Mouse (Mus musculus): ENCODE measurements at regions not wholly inside any gene's neighbourhood (a gene's known extent, or its start where the extent isn't known, plus 50 kb on each side); places are given as distances from the start of the nearest gene placed in this dataset.

DNA sequence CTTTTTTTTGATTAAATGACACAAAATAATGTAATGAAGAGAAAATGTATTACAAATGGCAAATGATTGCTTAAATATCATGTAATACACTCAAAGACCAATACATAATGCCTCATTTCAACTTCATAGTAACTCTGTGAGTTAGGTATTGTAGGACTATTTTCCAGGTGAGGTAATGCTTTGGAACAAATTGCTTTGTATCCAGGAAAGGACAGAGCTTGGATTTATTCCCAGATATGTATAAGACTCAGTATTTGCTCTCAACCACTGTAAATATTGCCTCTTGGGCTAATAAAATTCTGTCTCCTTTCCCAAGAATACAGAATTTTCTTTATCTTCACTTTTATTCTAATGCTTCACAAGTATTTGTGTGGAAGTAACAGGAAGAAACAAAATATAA is 148.2 kb upstream of the Mbnl1 start:
- H3K27ac ChIP-seq (ENCODE audit: insufficient read depth, low read depth): no peak overlapping the region
- DNase-seq (ENCODE audit: extremely low read depth): no peak
- no peaks in the 10 kb centered on the region for H3K27me3 ChIP-seq (replicated peaks)
- H3K79me2 ChIP-seq (replicated peaks; ENCODE audit: control insufficient read depth, extremely low read depth, insufficient read depth, poor library complexity, severe bottlenecking): no peaks in the 10 kb centered on the region
- H3K9ac ChIP-seq (ENCODE audit: insufficient read depth, low read depth): no peak overlapping the region
- dilution Hi-C loops (cut with MboI; ENCODE audit: extremely low pct_ligation_motif_present, extremely low pct_unique_long_range_greater_than_20kb, low sequenced_read_pairs): no loop called here
- H3K4me1 ChIP-seq (ENCODE audit: control insufficient read depth in 1 of 2, insufficient read depth in 2 of 2): peaks cover 3 to 10% of the 10 kb centered on the region in 2 experiments; a peak in 3 of 4 replicates
- no peaks in the 10 kb centered on the region for H3K36me3 ChIP-seq (replicated peaks in 1 of 2; ENCODE audit: control insufficient read depth in 1 of 2, insufficient read depth in 1 of 2, low read length in 1 of 2)
- in situ Hi-C loops (cut with MboI; ENCODE audit: low pct_ligation_motif_present, low pct_unique_long_range_greater_than_20kb, low sequenced_read_pairs): no loop called here
- TF ChIP-seq POLR2A (IDR thresholded peaks at IDR 0.05; ENCODE audit: low read depth, low read length) (no peak), GABPA (IDR thresholded peaks at IDR 0.05; ENCODE audit: insufficient replicate concordance, low read depth, low read length) (no peak)
- no peaks in the 10 kb centered on the region for H3K9me3 ChIP-seq (replicated peaks; ENCODE audit: low read length)
- no peak overlapping the region for H3K4me2 ChIP-seq (ENCODE audit: insufficient read depth, low read depth, poor library complexity, severe bottlenecking)
- H3K4me3 ChIP-seq (replicated peaks in 1 of 3; ENCODE audit: low read depth in 2 of 3, low read length in 2 of 3, poor library complexity in 1 of 3): no peak overlapping the region

GRCm38 (mm10) chr3:60324969-60325368 is 147.7 kb upstream of the Mbnl1 start:
- Histone ChIP-seq H3K27me3 (replicated peaks) (no peaks in the 10 kb centered on the region), H3K4me1 (ENCODE audit: control insufficient read depth in 1 of 2, insufficient read depth in 2 of 2) (peaks cover 3 to 8% of the 10 kb centered on the region in 2 experiments; a peak in 3 of 4 replicates), H3K4me3 (replicated peaks in 1 of 3; ENCODE audit: low read depth in 2 of 3, low read length in 2 of 3, poor library complexity in 1 of 3) (no peak overlapping the region), H3K9ac (ENCODE audit: insufficient read depth, low read depth) (no peak overlapping the region), H3K36me3 (replicated peaks in 1 of 2; ENCODE audit: control insufficient read depth in 1 of 2, insufficient read depth in 1 of 2, low read length in 1 of 2) (no peaks in the 10 kb centered on the region), H3K79me2 (replicated peaks; ENCODE audit: control insufficient read depth, extremely low read depth, insufficient read depth, poor library complexity, severe bottlenecking) (no peaks in the 10 kb centered on the region), H3K27ac (ENCODE audit: insufficient read depth, low read depth) (no peak overlapping the region), H3K9me3 (replicated peaks; ENCODE audit: low read length) (no peaks in the 10 kb centered on the region), H3K4me2 (ENCODE audit: insufficient read depth, low read depth, poor library complexity, severe bottlenecking) (no peak overlapping the region)
- in situ Hi-C loops (cut with MboI; ENCODE audit: low pct_ligation_motif_present, low pct_unique_long_range_greater_than_20kb, low sequenced_read_pairs) (no loop called here), dilution Hi-C loops (cut with MboI; ENCODE audit: extremely low pct_ligation_motif_present, extremely low pct_unique_long_range_greater_than_20kb, low sequenced_read_pairs) (no loop called here)
- TF ChIP-seq ZKSCAN1 (IDR thresholded peaks at IDR 0.05; ENCODE audit: borderline replicate concordance, low read depth, low read length) (no peak), USF1 (IDR thresholded peaks at IDR 0.05; ENCODE audit: low read depth, low read length) (no peak), RAD21 (IDR thresholded peaks at IDR 0.05; ENCODE audit: low read depth, low read length) (no peak), USF2 (conservative IDR thresholded peaks at IDR 0.05; ENCODE audit: low read depth, low read length) (no peak), CHD1 (IDR thresholded peaks at IDR 0.05; ENCODE audit: low read depth, low read length) (no peak), TBP (conservative IDR thresholded peaks at IDR 0.05; ENCODE audit: low read depth, low read length) (no peak), RCOR1 (conservative IDR thresholded peaks at IDR 0.05; ENCODE audit: low read depth, low read length) (no peak), TCF12 (IDR thresholded peaks at IDR 0.05; ENCODE audit: low read depth, low read length) (no peak), HCFC1 (IDR thresholded peaks at IDR 0.05; ENCODE audit: low read depth, low read length) (no peak), ZMIZ1 (IDR thresholded peaks at IDR 0.05; ENCODE audit: low read depth, low read length) (no peak), MEF2A (IDR thresholded peaks at IDR 0.05; ENCODE audit: borderline replicate concordance, low read depth, low read length) (no peak), ZNF384 (IDR thresholded peaks at IDR 0.05; ENCODE audit: low read depth, low read length) (no peak), ZC3H11A (IDR thresholded peaks at IDR 0.05; ENCODE audit: low read depth, low read length) (no peak), MAZ (IDR thresholded peaks at IDR 0.05; ENCODE audit: low read depth, low read length) (no peak), SMC3 (IDR thresholded peaks at IDR 0.05; ENCODE audit: low read depth, low read length) (no peak), MAFK (IDR thresholded peaks at IDR 0.05; ENCODE audit: insufficient replicate concordance, low read length) (no peak), CTCF (conservative IDR thresholded peaks at IDR 0.05 in 1 of 2, IDR thresholded peaks at IDR 0.05 in 1 of 2; ENCODE audit: low read depth in 2 of 2, low read length in 2 of 2) (no peak), GABPA (IDR thresholded peaks at IDR 0.05; ENCODE audit: insufficient replicate concordance, low read depth, low read length) (no peak)
- no peak for DNase-seq (ENCODE audit: extremely low read depth)
